Mouse (Mus musculus): ENCODE results near the gene Qpctl. TPM values are rescaled to one million over a fixed set of nuclear protein-coding genes. Genes with fewer than 3 reads are reported as not detected.
A peak's percentile ranks its signal among the peaks of the same experiment; 100 is the strongest.

The Qpctl gene
- 25.2 and 26.6 TPM in 2 replicates for polyA plus RNA-seq (2015; fragmentation: Nextera tagmentation; extraction: Ambion mirVana)

DNA sequence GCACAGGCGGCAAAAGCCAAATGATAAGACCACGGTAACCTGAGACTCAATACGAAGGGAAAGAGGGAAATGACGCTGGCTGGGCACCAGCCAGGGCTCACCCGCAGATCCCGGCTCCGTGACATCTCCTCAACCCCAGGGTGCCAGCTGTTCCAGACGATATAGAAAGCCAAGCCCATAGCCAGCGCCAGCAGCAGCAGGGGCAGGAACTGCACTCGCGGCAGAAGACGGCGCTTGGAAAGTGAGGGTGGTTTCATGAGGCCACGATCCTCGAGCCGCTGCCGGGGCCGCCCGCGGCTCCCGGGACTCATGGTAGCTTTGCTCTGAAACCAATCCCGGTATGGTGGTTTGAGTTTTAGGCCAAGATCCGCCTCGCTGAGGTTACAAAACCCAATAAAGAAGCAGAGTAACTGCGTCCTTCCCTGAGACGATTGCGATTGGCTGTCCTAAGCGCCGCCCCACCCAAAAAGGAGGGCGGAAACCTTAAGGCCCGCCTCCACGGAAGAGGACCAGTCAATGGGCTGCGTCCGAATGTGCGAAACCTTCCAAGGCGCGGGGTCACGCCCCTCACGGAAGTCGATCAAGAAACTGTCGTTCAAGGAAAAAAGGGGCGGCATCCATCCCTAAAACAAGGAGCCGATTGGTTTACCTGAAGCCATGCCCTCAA is at the start of gene Qpctl:
TSS of gene Qpctl (minus strand) at position 417 of the 667 bp plus-strand sequence.

DNA sequence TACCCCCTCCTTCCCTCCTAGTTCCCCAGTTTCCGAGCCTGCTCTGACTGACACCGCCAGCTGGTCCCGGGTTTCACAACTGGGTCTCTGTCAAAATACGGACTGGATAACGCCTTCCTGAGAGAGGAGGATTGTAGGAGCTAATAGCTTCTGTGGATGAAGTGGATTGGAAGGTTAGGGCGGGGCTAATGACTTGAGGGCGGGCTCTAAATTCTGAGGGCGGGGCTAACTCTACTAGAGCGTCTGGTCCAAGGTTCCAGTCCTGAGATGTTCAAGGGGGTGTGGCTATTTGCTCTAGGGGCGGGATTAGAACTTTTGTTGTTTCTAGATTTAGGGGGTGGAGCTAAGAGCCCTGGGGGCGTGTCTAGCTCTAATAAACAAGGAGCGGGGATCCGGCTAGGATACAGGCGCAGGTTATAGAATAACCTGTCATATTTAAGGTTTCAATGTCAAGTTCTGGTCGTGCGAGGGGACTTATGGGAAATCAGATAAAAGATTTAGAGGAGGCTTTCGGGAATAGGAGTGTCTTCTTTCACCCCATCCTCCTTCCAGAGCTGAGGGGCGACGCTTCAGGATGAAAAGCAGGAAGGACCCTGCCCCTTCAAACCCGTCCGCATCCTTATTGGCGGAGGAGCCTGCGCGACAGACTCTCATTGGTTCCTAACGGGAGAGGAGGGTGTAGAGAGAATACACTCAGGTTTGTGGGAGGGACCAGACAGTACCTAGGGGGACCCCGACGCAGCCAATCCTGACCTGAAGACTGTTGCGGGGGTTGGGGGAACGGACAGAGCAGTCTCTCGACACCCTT is 26.8 kb upstream of the Qpctl start, which contains the start of gene Eml2:
TSS of gene Eml2 (plus strand) at position 714 of the 808 bp plus-strand sequence.

DNA sequence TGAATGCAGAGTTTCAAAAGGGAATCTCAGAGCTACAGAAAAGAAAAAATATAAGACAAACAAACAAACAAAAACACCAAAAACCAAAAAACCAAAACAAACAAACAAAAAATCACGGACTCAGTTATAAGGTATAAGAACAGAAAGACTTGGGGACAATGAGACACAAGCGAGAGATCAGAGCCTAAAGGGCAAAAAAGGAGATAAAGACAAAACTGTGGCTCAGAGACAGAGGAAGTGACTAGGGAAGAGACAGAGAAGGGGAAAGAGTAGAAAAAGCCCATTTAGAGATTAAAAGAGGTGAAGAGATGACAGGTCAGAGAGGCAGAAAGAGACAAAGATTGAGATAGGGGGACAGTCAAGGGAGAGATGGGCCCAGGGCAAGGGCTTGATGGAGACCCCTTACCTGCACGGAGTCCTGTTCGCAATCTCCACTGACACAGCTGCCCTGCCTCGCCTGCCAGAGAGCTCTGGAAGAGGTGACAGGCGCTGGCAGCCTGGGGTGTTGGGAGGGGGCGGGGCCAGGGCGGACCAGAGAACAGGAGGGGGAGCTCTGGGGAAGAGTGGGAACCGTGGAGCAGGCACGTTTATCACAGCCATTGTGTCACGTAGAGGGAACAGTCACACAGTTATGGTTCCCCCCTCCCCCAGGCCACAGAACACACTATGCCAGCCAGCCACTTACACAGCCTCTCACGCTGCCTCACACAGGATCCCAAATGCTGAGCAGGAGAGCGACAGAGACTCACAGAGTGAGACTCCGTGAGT is 16.7 kb upstream of the Qpctl start, which contains the start of gene Gipr:
TSS of gene Gipr (minus strand) at position 472 of the 768 bp plus-strand sequence.

DNA sequence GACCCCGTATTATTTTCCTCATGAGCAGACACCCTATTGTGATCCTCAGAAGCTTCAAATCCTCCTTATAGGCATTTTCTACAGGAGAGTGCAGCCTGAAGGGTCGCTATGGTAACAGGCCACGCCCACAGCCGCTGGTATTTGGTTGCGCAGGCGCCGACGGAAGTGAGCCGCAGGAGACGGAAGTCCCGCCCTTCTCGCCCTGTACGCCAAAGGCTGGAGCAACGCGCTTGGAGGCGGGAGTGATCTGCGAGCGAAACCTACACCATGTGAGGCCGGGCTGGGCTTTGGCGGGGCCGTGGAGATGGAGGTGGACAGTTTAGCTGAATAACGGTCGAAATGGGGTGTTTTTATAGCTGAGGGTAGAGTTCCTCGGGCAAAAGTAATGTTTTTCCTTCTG is 535 bp upstream of the Qpctl start, which contains the start of gene Snrpd2:
TSS of gene Snrpd2 (plus strand) at position 97 of the 400 bp plus-strand sequence.

DNA sequence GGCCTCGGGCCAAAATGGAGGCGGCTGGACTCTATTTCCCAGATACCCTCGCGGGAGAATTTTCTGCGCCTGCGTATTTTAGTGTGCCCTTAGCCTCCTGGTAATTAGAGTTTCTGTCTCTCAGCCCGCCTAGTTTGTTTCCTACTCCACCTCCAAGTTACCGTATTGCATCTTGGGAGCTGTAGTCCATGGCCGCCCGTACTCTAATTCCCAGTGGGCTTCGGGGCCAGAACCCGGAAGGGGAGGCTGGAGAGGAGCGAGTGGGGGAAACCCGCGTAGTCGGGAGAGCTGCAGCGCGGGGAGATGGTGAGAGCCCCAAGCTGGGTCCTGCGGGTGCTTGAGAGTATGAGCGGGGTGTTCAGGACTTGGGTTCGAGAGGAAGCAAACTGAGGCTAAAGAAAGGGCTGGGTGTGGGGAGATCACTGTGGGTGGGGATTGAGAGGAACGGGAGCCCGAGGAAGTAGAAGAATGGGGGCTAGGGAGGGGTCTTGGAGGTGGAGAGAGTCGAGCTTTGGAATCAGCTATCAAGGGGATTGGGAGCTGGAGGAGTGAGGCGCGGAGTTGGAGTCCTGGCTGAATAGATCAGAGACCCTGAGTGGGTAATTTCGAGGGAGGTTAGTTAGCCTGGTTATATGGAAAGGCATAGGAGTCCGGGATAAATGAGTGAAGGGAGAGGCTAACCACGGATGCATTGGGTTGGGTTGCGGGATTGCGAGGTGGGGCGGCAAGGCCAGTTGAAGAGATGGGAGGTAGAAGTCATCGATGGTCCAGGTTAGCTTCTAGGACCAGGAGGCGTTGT is 29.3 kb downstream of the Qpctl start, which contains the start of gene Fbxo46:
TSS of gene Fbxo46 (plus strand) at position 229 of the 799 bp plus-strand sequence.

DNA sequence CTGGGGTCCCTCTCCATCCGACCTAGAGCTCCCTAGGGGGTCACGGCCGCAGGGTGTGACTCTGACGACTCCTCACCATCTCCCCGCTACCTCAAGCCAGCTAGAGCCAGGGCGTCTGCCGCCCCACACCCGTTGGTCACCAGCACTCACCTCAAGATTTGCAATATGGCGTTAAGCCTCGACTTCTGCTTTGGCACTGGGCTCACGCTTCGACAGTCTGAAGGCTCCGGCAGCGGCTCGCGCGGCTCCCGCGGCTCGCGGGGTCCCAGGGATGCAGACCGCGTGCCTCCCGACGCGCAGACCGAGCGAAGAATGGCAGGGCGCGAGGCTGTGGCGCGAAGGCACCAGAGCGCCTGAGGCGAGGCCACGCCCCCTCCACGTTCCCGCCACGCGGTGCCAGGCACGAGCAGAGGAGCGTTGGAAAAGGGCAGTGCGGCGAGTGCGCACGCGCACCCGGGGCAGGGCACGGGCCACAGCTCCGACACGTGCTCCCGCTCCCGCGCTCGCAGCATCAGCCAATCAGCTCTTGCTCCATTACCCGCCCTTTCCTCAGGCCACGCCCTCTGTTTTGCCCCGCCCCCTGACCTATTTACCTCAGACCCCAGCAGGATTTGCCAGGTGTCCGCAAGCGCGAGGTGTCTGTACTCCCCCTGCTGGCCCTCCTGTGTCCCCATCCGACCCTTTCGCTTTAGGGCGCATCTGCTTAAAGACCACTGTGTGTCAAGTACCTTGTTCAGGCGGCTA is 30.9 kb downstream of the Qpctl start, which contains the start of gene Gm4969:
TSS of gene Gm4969 (minus strand) at position 341 of the 744 bp plus-strand sequence.

DNA sequence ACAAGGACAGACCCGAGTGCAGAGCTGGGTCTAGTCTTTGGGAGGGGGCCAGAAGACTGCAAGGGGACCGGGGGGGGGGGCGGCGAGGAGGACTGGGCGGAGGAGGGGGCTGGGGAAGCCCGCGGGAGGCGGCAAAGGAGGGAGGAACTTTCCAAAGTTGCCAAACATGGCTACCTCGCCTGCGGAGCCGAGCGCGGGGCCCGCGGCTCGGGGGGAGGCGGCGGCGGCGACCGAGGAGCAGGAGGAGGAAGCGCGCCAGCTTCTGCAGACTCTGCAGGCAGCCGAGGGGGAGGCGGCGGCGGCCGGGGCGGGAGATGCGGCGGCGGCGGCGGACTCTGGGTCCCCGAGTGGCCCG is 54.6 kb downstream of the Qpctl start, which contains the start of gene Six5:
TSS of gene Six5 (plus strand) at position 124 of the 355 bp plus-strand sequence.

MicroRNAs within 50 kb of the gene (microRNA counts, 519-probe panel; counts per million panel counts)
- microRNA mmu-miR-330: 40.5 counts per million

Small RNAs within 50 kb of the gene (microRNA-seq; reads per million reads assigned to microRNA genes)
- 689 reads per million, percentile 71 among the genes with 10 or more reads in this experiment for gene Mir330

Other genes with a start within 250 kb of the Qpctl start
- gene Ccdc61, start 238.9 kb downstream of the Qpctl start, polyA plus RNA-seq (2015; fragmentation: Nextera tagmentation; extraction: Ambion mirVana): 43.1 and 48.7 TPM in 2 replicates
- gene Nova2, start 223.4 kb downstream of the Qpctl start, polyA plus RNA-seq (2015; fragmentation: Nextera tagmentation; extraction: Ambion mirVana): 9.7 and 10.6 TPM in 2 replicates
- gene Nanos2, start 161.9 kb downstream of the Qpctl start, polyA plus RNA-seq (2015; fragmentation: Nextera tagmentation; extraction: Ambion mirVana): 0.90 and 1.1 TPM in 2 replicates
- gene Mypop, start 158.0 kb downstream of the Qpctl start, polyA plus RNA-seq (2015; fragmentation: Nextera tagmentation; extraction: Ambion mirVana): 12.1 and 12.5 TPM in 2 replicates
- 29.7 and 30.6 TPM in 2 replicates for gene Irf2bp1, start 145.2 kb downstream of the Qpctl start, polyA plus RNA-seq (2015; fragmentation: Nextera tagmentation; extraction: Ambion mirVana)
- gene Foxa3, start 125.8 kb downstream of the Qpctl start, polyA plus RNA-seq (2015; fragmentation: Nextera tagmentation; extraction: Ambion mirVana): not detected in 2 replicates
- gene Sympk, start 124.9 kb downstream of the Qpctl start, polyA plus RNA-seq (2015; fragmentation: Nextera tagmentation; extraction: Ambion mirVana): 18.4 and 21.6 TPM in 2 replicates
- gene Rsph6a, start 94.6 kb downstream of the Qpctl start, polyA plus RNA-seq (2015; fragmentation: Nextera tagmentation; extraction: Ambion mirVana): 0.35 and 0.36 TPM in 2 replicates
- gene Dmwd, start 73.1 kb downstream of the Qpctl start, polyA plus RNA-seq (2015; fragmentation: Nextera tagmentation; extraction: Ambion mirVana): 48.3 and 65.5 TPM in 2 replicates
- gene Dmpk, start 65.4 kb downstream of the Qpctl start, polyA plus RNA-seq (2015; fragmentation: Nextera tagmentation; extraction: Ambion mirVana): 7.8 TPM in 2 replicates
- 1.9 and 2.0 TPM in 2 replicates for gene Six5, start 54.7 kb downstream of the Qpctl start, polyA plus RNA-seq (2015; fragmentation: Nextera tagmentation; extraction: Ambion mirVana)
- 6.2 and 6.3 TPM in 2 replicates for gene Gm4969, start 30.9 kb downstream of the Qpctl start, polyA plus RNA-seq (2015; fragmentation: Nextera tagmentation; extraction: Ambion mirVana)
- gene Fbxo46, start 29.4 kb downstream of the Qpctl start, polyA plus RNA-seq (2015; fragmentation: Nextera tagmentation; extraction: Ambion mirVana): 10.3 and 11.0 TPM in 2 replicates
- 115 and 116 TPM in 2 replicates for gene Snrpd2, start 431 bp upstream of the Qpctl start, polyA plus RNA-seq (2015; fragmentation: Nextera tagmentation; extraction: Ambion mirVana)
- gene Gipr, start 16.8 kb upstream of the Qpctl start, polyA plus RNA-seq (2015; fragmentation: Nextera tagmentation; extraction: Ambion mirVana): 0.84 and 1.1 TPM in 2 replicates
- gene Eml2, start 27.1 kb upstream of the Qpctl start, polyA plus RNA-seq (2015; fragmentation: Nextera tagmentation; extraction: Ambion mirVana): 26.8 and 28.3 TPM in 2 replicates
- 5.1 and 5.6 TPM in 2 replicates for gene Gpr4, start 63.2 kb upstream of the Qpctl start, polyA plus RNA-seq (2015; fragmentation: Nextera tagmentation; extraction: Ambion mirVana)
- 33.3 and 38.2 TPM in 2 replicates for gene Opa3, start 79.0 kb upstream of the Qpctl start, polyA plus RNA-seq (2015; fragmentation: Nextera tagmentation; extraction: Ambion mirVana)
- gene Vasp, start 122.5 kb upstream of the Qpctl start, polyA plus RNA-seq (2015; fragmentation: Nextera tagmentation; extraction: Ambion mirVana): 31.8 and 36.1 TPM in 2 replicates
- gene Ppm1n, start 130.8 kb upstream of the Qpctl start, polyA plus RNA-seq (2015; fragmentation: Nextera tagmentation; extraction: Ambion mirVana): 1.1 and 2.7 TPM in 2 replicates
- gene Rtn2, start 133.3 kb upstream of the Qpctl start, polyA plus RNA-seq (2015; fragmentation: Nextera tagmentation; extraction: Ambion mirVana): 119 and 126 TPM in 2 replicates
- 0.13 and 0.23 TPM in 2 replicates for gene Fosb, start 160.8 kb upstream of the Qpctl start, polyA plus RNA-seq (2015; fragmentation: Nextera tagmentation; extraction: Ambion mirVana)
- gene Ercc1, start 195.5 kb upstream of the Qpctl start, polyA plus RNA-seq (2015; fragmentation: Nextera tagmentation; extraction: Ambion mirVana): 72.6 and 76.5 TPM in 2 replicates
- 19.8 and 23.3 TPM in 2 replicates for gene Cd3eap, start 210.2 kb upstream of the Qpctl start, polyA plus RNA-seq (2015; fragmentation: Nextera tagmentation; extraction: Ambion mirVana)
- 1.0 and 1.2 TPM in 2 replicates for gene Ppp1r13l, start 210.5 kb upstream of the Qpctl start, polyA plus RNA-seq (2015; fragmentation: Nextera tagmentation; extraction: Ambion mirVana)
- 13.1 and 15.2 TPM in 2 replicates for gene Ercc2, start 232.7 kb upstream of the Qpctl start, polyA plus RNA-seq (2015; fragmentation: Nextera tagmentation; extraction: Ambion mirVana)

All from neural tube, postnatal 0 days (tissue).